Mouse (Mus musculus): ENCODE results near the gene Rpl22.
A peak's percentile ranks its signal among the peaks of the same experiment; 100 is the strongest.

- TF ChIP-seq CTCF (IDR thresholded peaks at IDR 0.05; ENCODE audit: insufficient read depth, low read depth, low read length) (peak; percentile 84), POLR2A (IDR thresholded peaks at IDR 0.05; ENCODE audit: insufficient read depth, low read depth, low read length) (no peak)
These were observed 42.2 kb upstream of the Rpl22 start for GRCm38 (mm10) chr4:152283186-152283950.
